Mouse (Mus musculus): ENCODE data around the gene H3f3a.

DNA sequence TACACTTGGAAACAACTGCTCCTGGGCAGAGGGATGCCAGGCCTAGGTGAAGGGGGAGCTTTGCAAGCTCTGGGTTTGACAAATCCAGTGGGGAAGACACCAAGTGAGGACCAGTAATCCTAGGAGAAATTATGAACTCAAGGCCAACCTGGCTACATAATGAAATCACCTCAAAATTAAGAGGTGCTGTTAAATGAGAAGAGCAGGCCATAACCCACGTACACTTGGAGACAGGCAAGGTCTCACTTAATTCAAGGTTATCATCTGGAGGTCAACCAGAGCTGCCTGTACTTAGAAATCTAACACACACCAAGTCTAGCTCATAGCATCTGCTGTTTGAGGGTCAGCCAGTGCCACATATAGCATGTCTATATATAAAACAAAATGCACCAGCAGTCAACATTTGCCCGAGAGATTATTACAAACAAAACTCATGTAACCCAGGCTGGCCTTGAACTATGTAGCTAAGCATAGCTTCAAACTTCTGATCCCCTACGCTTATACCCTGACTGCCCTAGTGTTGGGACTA, 12.2 kb downstream of the H3f3a start:
- TF ChIP-seq CTCF (IDR thresholded peaks at IDR 0.05; ENCODE audit: extremely low read depth, insufficient read depth, insufficient read length, insufficient replicate concordance) (no peak), POLR2A (IDR thresholded peaks at IDR 0.05; ENCODE audit: low read depth, low read length) (no peak)

Measured in spleen, adult 2 months (tissue).